Mouse (Mus musculus) erythroblast, embryonic 14.5 days (primary cell): ENCODE measurements at regions not wholly inside any gene's neighbourhood (a gene's known extent, or its start where the extent isn't known, plus 50 kb on each side); places are given as distances from the start of the nearest gene placed in this dataset.
"Not testable (repeated sequence)": the region's sequence is repeated elsewhere in the genome, so short reads cannot be mapped to it uniquely, and the experiment has no call there.

Experiments
- GATA1 ChIP-seq: IDR thresholded peaks from 2 replicates; pipeline ENCODE4 v1.6.1; 2012; ENCODE audit warnings: low read length, inconsistent platforms, mixed read lengths
- TAL1 ChIP-seq: IDR thresholded peaks from 3 replicates; pipeline ENCODE4 v1.6.1; 2012; ENCODE audit warnings: low read length, inconsistent platforms, mixed read lengths

- not testable (repeated sequence) for TF ChIP-seq GATA1, TAL1
Observed at GRCm38 (mm10) chr11:20393302-20393701, 60.8 kb upstream of the Slc1a4 start.
